Mouse (Mus musculus) embryonic fibroblast, embryonic 13.5 days (primary cell): ENCODE results near the gene Ugt8a.

ENCODE experiments used
- CTCF ChIP-seq: IDR thresholded peaks from 2 replicates; pipeline ENCODE4 v1.5.1; 2011; ENCODE audit warnings: mild to moderate bottlenecking, control low read depth, low read length, moderate library complexity, borderline replicate concordance; ENCODE audit not compliant: insufficient read depth
- POLR2A ChIP-seq: IDR thresholded peaks from 2 replicates; pipeline ENCODE4 v1.6.1; 2011; ENCODE audit warnings: low read depth, mild to moderate bottlenecking, control low read depth, low read length, moderate library complexity

GRCm38 (mm10) chr3:125935796-125936195 is 2.6 kb downstream of the Ugt8a start:
- TF ChIP-seq POLR2A: no peak
- no peak for TF ChIP-seq CTCF
